Mouse (Mus musculus) bone marrow macrophage, adult 2 months (primary cell): ENCODE measurements around the gene Pdhx.

Experiments
- CTCF ChIP-seq: IDR thresholded peaks from 2 replicates; pipeline ENCODE4 v1.5.1; 2012; ENCODE audit warnings: low read depth, mild to moderate bottlenecking, low read length, moderate library complexity
- POLR2A ChIP-seq: IDR thresholded peaks from 2 replicates; pipeline ENCODE4 v1.6.1; 2012; ENCODE audit warnings: mild to moderate bottlenecking, low read depth, low read length, borderline replicate concordance

DNA sequence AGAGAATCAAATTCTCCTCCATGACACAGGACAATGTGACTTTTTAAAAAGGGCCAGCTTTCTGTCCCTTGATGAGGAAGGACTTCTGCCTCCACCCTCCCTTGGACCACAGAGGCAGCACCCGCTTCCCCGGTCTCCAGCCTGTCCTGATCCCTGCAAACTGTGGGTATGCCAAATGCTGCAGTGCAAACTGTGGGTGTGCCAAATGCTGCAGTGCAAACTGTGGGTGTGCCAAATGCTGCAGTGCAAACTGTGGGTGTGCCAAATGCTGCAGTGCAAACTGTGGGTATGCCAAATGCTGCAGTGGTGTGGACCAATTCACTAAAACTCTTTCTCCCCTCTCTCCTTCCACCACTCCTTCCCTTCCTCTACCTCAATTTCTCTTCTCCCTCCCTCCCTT is 32.9 kb upstream of the Pdhx start:
- TF ChIP-seq CTCF (no peak), POLR2A (no peak)
